Mouse (Mus musculus) right cerebral cortex, postnatal 14 days (tissue): ENCODE data around the gene Armcx1.
"Not testable (repeated sequence)": the region's sequence is repeated elsewhere in the genome, so short reads cannot be mapped to it uniquely, and the experiment has no call there.

ENCODE experiments used
- DNase-seq: peaks from one replicate; pipeline ENCODE4 v3.0.0; 2022

Armcx1 gene

DNA sequence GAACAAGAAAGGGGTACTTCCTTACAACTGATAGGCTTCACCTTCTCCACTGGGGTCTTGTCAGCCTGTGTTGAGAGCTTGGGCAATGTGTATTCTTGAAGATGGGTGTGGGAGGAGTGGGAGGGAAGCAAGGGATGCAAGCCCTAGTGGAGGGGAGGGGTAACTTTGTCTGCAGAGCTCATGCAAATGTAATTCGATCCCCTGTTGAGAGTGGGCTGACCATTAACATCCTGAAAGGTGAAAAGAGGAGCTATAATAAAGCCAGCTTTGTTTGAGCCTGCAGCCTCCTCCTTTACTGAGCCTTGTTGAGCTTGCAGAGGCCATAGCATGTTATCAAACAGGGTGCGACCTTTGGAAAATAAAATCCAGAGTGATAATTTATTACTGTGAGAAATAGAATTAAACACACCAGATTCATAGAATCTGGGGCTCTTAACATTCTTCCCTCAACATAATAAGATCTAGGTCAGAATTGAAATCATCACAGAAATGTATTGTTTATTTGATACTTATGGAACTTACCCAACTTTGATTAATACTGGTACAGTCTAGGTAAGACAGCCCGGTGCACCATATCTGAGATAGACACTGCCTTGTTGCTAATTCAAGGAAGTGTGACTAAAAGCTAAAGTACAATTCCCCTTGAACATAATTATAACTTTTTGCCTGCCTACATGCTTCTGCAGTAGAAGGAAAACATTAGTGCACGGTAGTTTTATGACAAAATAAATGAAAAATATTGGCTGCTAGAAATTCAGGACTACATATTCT lies 45.9 kb downstream of the Armcx1 start:
- DNase-seq: not testable (repeated sequence)
